Mouse (Mus musculus) thymus, postnatal 36 days (tissue): Measurements from ENCODE around the gene Hs3st5.
"Not testable (repeated sequence)": the region's sequence is repeated elsewhere in the genome, so short reads cannot be mapped to it uniquely, and the experiment has no call there.

Source experiments
- DNase-seq, 2 experiments: peaks; one replicate each; pipeline ENCODE4 v3.0.0; 2022; ENCODE audit warnings: mixed read lengths in 2 of 2

Hs3st5 gene

DNA sequence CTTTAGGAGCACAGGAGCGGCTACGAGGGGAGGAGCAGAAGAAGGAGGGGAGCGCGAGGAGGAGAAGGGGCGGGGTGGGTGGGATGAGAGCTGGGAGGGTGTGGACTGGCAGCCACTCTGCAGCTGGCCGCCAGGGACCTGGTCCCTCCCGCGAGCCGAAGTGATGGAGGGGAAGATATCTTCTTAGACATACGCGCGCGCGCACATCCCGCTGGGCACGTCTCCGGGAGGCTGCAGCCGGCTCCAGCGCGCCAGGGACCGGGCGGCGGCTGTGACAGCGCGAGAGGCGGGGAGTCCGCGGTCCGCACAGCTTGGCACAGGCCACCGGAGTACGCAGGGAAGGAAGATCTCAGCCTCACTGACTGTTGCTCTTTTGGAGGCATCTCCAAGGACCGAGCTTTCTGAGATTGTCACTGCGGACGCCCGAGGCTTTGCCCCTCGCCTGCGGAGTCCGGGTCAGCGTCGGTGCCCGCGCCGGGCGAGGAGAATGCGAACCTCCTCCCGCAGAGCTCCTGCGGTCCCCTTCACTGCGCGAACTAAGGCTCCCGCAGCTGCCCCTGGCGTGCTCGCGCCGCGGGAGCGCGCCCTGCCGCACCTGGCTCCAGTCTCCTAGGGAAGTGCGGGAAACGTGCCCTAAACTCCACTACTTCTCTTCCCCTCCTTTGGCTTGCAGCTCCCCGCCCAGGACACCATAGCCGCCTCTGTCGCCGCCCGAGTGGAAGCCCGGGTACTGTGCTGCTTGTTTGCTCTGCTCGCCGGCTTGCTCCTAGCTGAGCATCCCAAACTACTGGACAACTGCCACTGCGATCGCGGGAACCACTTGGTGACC is at the start of gene Hs3st5:
TSS of gene Hs3st5 (plus strand) at position 88 of the 829 bp plus-strand sequence.
- DNase-seq, result no peak

GRCm38 (mm10) chr10:36468664-36469063 is 38.0 kb upstream of the Hs3st5 start:
- no peak for DNase-seq

DNA sequence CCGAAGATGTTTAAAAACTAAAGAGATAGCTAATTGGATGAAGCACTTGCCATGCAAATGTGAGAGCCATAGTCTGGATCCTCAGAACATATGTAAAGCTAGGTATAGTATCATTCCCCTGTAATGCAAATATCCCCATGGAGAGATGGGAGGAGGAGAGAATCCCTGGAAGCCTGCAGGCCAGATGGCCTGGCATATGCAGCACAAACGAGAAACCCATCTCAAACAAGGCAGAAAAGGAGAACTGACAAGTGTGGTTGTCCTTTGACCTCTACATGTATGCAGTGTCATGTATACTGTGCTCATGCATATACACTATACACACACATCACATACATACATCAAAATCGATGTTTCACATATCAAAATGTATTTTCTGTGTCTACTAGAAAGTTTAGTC is 35.5 kb upstream of the Hs3st5 start:
- no peak for DNase-seq

- DNase-seq, result no peak
Observed at GRCm38 (mm10) chr10:36474834-36475233, 31.8 kb upstream of the Hs3st5 start.

- no peak for DNase-seq
Observed at GRCm38 (mm10) chr10:36477543-36477942, 29.1 kb upstream of the Hs3st5 start.

- DNase-seq, result no peak
Observed at GRCm38 (mm10) chr10:36483362-36483761, 23.3 kb upstream of the Hs3st5 start.

DNA sequence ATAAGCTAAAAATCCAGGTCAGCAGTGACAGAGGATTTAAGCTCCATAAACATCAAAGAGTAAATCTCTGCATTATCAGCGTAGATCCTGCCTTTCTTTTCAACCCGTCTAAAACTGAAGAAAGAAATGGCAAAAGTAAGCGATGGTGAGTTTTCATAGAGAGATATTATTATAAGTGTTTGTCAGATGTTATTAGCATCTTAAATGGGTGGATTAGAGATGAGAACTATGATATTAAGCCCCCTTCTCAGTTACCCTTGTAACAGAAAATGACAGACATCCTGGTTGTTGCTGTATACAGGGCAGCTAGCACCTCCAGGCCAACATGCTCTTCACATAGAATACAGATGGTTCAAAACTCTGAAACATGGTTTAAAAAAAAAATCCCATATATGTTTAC is 22.6 kb upstream of the Hs3st5 start:
- no peak for DNase-seq

GRCm38 (mm10) chr10:36484728-36485300 is 21.8 kb upstream of the Hs3st5 start:
- DNase-seq, result no peak

- DNase-seq, result no peak
Observed at GRCm38 (mm10) chr10:36493566-36493965, 13.0 kb upstream of the Hs3st5 start.

DNA sequence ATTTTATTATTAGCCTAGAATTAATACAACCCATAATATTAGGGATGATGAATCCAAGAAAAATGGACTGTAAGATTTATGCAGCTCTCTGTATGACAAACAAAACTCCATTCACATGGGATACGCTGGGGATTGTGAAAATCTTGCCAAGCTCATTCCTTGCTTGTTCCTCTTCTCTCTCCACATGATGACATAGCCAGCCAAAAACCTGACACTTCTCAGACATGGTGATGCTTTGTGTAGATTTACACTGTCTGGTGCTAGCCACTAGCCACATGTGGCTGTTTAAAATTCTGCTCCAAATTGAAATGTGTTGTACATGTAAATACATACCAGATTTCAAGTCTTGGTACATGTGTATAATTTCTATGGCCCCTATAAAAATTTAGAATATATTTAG is 6.9 kb upstream of the Hs3st5 start:
- no peak for DNase-seq

GRCm38 (mm10) chr10:36506033-36506726 is 434 bp upstream of the Hs3st5 start:
- DNase-seq, result no peak

- no peak for DNase-seq
Observed at GRCm38 (mm10) chr10:36507556-36507870, 899 bp downstream of the Hs3st5 start.

GRCm38 (mm10) chr10:36507991-36508546 is 1.5 kb downstream of the Hs3st5 start:
- DNase-seq, result no peak

GRCm38 (mm10) chr10:36509477-36509876 is 2.9 kb downstream of the Hs3st5 start:
- DNase-seq, result no peak

DNA sequence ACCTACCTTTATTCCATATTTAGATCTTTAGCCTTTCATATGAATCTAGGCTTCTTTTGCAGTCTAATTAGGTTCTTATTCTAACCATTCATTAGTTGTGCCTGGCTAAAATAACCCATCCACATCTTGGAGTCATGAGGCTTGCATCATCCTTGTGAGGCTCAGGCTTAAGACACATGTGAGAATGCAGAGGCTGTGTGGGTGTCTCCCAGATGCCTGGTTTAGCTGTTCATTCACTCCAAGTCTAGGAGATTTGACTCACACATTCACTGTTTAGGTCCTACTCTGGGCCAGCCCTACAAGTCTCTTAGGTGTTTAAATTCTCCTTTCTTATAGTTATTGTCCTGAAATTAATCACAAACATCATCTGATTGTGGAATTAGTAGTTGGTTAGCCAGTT is 17.3 kb downstream of the Hs3st5 start:
- no peak for DNase-seq

GRCm38 (mm10) chr10:36533633-36534335 is 27.2 kb downstream of the Hs3st5 start:
- no peak for DNase-seq

DNA sequence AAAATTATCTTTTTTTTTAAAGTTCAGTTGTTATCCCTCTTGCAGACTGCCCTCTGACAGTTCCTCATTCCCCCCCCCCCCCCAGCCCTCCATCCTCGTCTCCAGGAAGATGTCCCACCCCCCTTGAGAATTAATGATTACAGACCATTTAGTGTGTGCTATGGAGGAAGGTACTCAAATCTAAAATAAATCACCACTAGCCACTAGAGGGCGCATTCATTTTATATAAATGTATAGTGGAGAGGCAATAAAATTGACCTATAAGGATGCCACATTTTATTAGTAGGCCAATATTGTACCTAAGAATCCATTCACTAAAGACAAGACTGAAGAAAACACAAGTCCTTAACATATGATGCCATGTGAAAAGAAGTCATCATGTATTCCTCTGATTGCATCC is 40.0 kb downstream of the Hs3st5 start:
- no peak for DNase-seq

- DNase-seq, result not testable (repeated sequence)
Observed at GRCm38 (mm10) chr10:36547713-36548112, 41.1 kb downstream of the Hs3st5 start.

- no peak for DNase-seq
Observed at GRCm38 (mm10) chr10:36554057-36554456, 47.4 kb downstream of the Hs3st5 start.

DNA sequence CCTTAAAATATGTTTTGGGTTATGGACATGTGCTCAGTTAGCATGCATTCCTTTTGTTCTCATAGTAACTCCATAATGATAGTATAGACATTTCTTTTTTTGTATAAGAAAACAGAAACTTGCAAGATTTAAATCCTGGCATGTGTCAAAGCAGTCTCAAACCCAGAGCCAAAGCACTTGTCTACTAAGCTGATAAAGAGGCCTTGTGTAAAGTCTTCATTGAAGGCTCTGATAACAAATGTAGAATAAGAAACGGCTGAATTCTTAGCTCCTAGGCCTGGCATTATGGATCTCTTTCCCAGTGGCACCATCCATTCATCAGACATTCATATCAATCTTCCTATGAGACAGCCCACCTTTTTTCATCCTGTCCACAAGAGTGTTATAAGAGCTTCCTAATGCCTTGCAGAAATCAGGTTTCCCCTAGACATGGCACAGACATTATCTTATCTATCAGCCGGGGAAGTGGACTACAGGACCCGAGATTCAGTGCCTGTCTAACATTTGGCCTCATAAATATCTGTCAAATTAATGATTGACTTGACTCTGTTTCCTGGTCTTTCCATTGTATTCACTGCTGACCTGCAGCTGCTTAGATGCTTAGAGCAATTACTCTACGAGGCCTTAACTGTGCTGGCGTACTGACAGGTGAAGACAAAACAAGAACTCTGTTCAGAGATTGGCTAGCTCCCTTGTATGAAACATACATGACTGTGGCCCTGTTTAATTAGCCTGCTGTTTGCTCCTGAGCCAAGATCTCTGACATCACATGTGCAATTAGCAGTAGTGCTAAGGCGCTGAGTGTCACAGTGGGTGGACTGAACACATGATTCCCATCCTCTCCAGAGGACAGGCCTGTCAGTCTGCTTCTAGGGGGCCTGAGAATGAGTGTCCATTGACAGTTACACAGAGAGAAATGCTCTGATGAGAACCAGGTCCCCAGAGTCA is 48.6 kb downstream of the Hs3st5 start:
- DNase-seq, result no peak

DNA sequence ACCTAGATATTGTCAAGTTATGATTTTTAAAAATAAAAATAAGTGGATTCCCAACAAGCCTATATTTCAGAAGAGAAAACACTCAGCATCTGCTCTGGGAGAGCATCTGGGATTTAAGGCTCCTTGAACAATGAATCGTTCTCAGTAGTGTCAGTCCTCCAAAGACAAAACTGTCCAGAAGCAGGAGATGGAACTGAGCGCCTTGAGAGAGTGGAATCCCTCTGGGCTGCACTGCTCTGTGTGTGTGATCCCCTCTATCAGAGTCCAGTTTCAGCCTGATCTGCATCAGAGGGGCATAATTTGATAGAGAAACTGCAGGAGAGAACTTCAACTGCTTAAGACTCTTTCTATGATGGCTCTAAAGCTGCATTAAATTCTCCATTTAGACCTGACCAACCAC is 49.5 kb downstream of the Hs3st5 start:
- no peak for DNase-seq

GRCm38 (mm10) chr10:36557673-36558072 is 51.1 kb downstream of the Hs3st5 start:
- DNase-seq, result no peak
